Mouse (Mus musculus) erythroblast, adult 5-6 weeks (primary cell): ENCODE data around the gene Tmem37. TPM values are rescaled to one million over a fixed set of nuclear protein-coding genes. Genes with fewer than 3 reads are reported as not detected.

Experiments used
- ATAC-seq: replicated peaks from 2 replicates; pipeline ENCODE4 v1.8.0; 2016; ENCODE audit warnings: moderate number of reproducible peaks, mild to moderate bottlenecking, moderate TSS enrichment, inconsistent platforms; ENCODE audit not compliant: poor library complexity, low FRiP score, severe bottlenecking
- total RNA-seq, 2 experiments: library from RNA; stranded (forward) in 1 of 2; stranded (reverse) in 1 of 2; fragments of 150-400 nt in 1 of 2; fragments of 200-764, 138-1000 nt in 1 of 2; gene quantifications; 2 replicates each; pipeline versions ENCODE4 v1.2.3 to v1.2.4; 2015 to 2017; ENCODE audit warnings: low replicate concordance in 2 of 2

Tmem37 gene
- total RNA-seq, 2 experiments from 2014 or later: 1.5 TPM; not detected in 1

DNA sequence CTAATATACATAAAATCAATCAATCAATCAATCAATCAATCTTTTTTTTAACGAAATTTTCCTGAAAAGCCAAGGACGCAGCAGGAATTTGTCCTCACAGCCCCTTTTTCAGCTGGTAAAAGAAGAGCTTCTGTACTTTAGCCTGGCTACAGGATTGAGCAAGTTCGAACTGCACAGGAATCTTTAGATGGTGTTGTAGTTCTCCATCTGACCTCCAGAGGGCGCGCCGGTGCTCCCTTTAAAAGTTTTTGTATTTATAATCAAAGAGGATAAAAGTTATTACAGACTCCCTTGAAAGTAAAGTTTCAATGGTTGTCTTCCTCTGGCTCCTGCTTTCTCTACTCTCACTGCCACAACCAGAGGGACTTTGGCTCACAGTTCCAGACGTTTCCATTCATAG, 24.5 kb upstream of the Tmem37 start:
- peak; percentile 65; the same call in 1 of the 2 replicates for ATAC-seq

DNA sequence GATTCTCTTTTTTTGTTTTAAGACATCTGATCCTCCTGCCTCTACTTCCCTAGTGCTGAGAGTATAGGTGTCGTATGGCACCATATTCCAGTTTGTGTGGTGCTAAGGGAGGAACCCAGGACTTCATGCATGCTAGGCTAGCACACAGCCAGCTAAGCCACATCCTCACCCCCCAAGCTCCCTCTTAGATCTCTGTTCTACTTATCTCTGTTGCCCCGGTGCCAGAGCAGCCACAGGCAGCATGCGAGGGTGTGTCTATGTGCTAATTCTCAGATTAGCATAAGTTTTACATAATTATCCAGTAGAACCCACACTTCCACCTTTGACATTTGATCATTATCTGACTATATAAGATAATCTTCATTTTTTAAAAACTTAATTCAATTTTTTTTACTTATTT, 21.0 kb upstream of the Tmem37 start:
- no peak for ATAC-seq

DNA sequence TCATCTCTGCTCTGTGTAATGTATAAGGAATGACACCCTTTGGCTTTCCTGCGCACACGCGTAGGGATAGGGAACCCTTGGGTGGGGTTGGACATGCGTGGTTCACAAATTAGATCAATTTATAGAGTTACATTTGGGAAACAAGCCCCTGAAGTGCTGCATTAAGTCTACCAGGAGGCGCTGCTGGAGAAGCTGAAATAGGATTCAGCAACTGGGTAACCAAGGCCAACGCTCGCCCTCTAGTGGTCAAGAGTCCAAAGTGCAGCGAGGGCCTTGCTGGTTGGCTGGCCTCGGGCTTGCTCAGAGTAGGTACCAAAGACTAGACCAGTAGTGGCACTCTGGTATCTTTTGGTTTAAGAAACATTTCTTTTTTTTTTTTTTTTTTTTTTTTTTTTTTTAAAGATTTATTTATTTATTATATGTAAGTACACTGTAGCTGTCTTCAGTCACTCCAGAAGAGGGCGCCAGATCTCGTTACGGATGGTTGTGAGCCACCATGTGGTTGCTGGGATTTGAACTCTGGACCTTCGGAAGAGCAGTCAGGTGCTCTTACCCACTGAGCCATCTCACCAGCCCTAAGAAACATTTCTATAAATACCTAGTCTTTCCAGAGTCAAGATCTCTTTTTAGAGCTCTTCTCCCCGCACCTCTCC, 19.7 kb upstream of the Tmem37 start:
- peak; percentile 82; the same call in 1 of the 2 replicates for ATAC-seq

DNA sequence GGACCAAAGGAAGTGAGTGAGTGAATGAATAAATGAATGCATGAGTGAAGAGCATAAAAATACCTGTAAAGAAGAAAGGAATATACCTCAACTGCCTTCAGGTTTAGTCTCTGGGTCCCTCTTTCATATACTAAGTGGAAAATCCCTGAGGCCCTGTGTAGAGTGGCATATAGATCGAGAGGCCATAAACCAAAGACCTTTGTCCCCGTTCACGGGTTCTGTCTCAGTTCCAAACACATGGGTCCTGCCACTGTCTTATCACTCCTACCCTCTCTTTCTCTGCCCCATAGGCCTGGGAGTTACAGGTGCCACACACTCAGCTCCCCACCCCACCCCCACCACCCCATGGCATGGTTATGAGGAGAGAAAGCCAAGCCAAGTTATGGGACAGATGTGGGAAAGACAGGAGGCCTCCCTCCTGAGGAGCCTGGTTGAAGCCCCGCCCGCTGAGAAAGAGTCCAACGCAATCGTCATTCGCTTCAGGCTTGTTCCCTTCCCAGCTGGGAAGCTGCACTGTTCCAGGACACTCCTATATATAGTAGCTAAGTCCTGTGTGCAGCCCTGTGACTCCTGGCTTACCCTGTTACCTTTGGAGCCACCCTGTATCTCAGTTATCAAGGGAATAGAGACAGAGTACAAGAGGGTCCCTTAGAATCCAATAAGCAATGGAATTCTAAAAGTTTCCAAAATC, 17.2 kb upstream of the Tmem37 start:
- no peak for ATAC-seq

DNA sequence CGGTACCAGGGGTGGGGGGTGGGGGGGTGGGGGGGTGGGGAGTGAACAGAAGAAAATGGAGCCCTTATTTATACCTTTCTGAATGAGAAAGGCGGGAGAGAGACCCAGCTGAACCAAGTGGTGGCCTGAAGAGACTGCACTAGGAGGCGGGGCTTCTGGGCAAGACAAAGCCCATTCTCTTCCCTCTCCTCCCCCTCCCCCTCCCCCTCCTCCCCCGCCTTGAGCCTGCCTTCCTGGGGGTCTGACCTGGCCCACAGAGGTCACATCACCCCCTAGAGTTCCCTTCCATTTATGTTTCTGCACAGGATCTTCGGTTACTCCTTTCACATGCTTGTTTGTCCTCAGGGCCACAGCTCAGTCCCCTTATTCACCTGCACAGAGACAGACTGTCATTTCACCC, 15.3 kb upstream of the Tmem37 start:
- ATAC-seq: no peak

DNA sequence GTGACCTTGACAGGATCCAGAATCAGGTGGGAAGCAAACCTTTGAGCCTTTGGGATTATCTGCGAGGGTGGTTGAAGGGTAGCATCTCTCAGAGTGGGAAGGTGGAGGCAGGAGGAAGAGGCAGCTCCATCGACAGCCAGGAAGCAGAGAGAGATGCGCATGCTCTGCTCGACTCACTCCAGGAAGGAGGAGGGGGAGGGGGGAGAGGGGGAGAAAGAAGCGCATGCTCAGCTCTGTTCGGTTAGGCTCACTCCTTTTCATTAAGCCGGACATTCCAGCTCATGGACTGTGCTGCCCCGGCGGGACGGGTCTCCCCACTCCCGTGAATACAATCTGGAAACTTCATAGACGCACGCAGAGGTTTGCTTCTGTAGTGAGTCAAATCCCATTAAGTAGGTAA, 12.8 kb upstream of the Tmem37 start:
- ATAC-seq: no peak

DNA sequence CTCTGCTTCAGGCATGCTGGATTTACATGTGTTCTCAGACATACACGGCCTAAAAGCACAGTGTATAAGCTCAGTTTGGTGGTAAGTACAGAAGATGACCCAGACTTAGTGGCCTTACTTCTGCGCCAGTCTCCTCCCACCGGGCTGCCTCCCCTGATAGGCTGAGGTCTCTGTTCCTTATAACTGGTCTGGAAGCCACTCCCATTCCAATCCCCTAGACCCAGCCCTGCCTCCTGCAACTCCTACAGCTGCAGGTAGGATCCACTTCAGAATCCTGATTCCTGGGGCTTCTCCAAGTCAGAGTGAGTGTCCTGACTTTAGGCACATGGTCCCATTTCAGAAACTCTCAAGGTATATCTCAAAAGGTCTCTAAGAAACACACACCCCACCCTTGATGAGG, 11.8 kb upstream of the Tmem37 start:
- no peak for ATAC-seq

DNA sequence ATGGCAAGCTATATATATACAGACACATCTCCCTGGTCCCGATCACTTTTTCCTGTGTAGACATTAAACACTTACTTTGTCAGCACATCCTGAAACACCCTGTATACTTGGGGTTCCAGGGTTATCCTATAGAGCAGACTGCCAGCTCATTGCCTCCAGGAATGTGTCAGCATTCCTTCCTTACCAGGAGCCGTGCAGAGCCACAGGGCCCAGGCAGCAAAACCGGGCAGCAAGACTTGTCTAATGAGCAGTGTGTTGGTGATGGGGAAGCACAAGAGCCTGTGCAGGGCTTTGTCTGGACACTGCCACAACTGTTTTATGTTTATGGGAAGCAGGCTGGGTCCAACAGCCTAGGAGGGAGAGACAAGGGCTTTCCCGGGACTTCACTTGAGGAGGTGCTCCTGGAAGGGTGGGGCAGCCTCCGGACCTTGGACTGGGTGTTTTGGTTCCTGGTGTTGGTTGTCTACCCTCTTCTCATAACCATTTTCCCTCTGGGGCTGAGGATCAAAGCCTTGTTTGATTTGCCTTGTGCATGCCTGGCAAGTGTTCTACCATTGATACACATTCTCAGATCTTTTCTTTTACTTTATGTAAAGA, 10.1 kb upstream of the Tmem37 start:
- no peak for ATAC-seq

DNA sequence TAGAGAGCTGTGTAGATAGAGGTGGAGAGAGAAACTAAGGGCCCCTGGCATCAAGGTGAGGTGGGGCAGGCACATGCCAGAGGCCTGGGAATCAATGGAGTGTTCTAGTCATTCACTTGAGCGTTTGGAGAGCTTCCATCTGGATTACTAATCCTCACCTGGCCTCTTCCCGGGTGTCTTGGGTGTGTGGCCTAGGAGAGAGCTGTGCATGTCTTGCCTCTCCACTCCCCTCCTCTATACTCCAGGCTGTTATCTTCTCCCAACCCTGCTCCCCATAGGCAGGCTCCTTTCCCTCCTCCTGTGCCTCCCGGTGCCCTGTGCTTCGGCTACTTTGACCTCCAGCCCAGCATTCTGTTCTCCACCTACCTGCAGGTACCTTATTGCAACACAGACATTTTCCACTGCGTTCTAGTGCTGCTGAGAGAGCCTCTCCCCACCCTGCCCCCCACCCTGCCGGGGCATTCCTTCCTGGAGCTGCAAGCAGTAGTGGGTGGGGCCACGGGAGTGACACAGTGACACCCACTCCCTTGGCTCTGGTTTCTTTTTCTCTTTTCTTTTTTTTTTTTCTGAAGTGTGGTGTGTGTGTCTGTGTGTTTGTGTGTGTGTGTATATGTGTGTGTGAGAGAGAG, 9.2 kb upstream of the Tmem37 start:
- ATAC-seq: no peak

DNA sequence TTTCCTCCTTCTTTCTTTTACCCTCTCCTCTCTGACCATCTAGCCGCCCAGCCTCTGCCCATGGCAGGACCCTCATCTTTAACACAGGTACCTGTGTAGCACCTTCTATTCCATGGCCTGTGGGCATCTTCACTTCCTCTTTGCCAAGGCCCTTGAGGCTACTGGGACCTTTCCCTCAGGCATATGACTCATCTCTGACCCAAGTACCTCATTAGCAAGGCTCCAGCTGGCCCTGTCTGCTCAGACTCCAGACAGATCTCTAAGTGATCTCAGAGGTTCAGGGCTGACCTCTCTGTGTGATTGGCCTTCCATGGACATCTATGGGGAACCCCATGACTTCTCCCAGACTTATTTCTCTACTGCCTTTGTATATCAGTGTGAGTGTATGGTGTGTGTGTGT, 6.8 kb upstream of the Tmem37 start:
- ATAC-seq: no peak

DNA sequence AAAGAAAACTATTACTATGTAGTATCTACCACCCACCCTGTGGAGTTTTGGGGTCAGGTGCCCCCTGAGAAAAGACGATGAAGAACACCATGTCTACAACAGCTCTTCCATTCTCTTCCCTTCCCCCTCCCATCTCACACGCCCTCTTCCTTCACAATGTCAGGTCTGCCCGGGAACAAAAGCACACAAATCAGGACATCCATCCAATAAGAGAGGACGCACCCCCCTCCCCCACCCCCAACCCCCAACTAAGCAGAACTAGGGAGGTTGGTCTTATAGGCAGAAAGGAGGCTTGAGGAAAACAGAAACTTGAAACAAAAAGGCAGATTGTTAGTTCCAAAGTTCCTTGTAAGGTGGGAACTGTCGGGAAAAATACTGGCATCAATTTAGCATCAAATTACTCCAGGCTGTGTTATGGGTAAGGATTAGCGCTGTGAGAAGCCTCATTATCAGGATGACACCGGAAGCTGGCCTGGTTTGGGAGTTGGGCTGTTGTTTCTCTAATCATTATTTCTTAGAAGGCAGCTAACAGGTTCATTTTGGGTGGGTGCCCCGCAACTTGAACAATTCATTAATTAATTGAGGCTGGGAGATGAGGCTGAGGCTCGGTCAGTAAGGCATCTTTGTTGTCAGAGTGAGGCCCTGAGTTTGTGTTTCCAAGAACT, 4.0 kb upstream of the Tmem37 start:
- ATAC-seq: no peak

DNA sequence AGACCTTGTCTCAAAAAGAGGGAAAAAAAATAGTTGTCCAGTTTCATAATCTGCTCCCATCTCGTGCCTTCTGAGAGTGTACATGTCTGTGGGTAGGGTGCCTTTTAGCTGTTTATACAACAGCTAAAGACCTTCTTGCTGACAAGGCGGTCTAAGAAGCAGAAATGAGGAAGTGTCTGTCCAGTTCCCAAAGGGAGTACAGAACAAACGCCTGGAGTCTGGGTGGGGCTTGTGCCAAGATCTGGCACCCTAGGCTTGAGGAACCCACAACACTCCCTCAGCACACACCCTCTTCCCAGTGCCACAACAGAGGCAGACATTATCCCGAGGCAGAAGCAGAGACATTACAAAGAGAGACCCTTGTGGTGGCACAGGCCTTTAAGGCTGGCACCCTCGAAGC, 1.6 kb upstream of the Tmem37 start:
- ATAC-seq: no peak

DNA sequence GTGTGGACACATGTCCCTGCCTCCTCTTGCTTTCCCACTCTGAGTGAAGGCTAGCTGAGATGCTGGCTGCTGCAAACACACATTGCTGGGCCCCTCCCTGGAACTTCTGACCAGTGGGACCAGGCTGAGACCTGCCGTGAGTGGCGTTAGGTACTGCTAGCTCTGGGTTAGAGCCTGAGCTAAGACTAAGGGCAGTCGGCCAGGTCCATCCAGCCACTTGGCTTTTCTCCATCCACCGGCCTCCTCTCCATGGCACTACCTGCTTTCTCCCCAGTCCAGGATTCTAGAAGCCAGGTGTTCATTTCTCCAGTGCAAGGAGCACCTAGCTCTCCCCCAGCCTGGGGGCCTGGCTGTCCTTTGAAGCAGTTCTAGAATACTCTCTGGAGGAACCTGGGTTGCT, 1.1 kb upstream of the Tmem37 start:
- ATAC-seq: no peak

DNA sequence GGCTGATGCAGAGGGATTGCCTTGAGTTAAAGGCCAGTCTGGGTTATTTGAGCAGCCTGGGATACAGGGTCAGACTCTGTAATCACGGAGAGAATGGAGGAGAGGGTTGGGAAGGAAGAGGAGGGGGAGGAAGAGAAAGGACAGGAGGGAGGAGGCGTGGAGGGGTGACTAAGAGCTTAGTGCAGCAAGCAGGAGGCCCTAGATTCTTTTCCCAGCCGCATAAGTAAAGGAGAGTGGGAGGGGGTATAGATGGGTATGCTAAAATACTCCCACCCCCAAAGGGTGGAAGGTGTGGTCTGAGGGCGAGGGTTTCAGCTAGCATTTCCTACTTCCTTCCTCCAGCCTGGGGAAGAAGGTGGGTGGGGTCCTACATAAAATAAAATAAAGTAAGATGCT, 431 bp upstream of the Tmem37 start:
- no peak for ATAC-seq

DNA sequence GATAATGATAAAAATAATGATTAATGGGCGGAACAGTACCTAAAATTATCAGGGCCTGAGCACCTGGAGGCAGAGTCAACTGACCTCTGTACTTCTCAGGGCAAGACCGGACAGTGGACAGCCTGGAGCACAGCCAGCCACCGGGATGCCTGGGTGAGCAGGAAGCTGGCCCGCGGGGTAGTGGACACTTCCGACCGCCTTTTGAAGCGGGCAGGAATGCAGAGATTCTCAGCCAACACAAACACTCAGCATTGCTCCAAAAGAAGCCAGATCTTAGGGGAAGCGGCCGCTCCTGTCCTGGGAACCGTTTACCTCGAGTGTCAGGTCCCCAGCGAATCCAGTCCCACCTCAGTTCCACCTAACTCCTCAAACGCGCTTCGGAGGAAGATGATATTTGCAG, 974 bp downstream of the Tmem37 start:
- ATAC-seq: no peak

DNA sequence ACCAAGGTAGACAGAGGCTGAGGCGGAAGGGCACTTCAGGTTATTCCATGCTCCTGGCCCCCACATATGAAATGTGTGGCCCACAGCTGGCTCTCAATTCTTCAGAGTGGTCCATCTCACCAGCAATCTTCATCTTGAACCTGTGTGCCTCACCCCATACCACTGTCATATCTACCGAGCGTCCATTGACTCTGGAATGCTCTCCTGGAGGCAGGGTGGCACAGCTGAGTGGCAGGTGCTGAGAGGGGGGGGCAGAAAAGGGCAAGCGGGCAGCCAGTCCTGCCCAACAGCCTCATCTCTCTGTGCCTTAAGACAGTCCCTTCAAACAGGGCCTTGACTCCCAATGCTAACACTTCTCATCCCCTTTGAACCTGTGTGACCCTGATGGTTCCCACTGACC, 2.7 kb downstream of the Tmem37 start:
- ATAC-seq: no peak

DNA sequence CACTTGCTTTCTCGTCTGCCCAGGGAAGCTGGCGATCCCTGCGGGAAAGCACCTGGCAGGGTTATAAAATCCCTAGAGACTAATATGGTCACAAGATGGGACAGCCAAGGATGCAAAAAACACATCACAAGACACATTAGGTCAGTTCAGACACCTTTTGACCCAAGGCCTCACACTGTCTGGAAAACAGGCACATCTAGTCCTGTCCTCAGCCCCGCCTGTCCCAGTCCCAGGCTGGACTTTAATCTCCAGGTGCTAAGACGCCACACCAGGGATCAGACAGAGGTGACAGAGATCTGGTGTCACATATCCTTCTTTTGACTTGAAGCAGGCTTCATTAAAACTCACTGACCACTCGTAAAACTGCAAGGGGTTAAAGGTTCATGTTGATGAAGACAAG, 3.7 kb downstream of the Tmem37 start:
- no peak for ATAC-seq

DNA sequence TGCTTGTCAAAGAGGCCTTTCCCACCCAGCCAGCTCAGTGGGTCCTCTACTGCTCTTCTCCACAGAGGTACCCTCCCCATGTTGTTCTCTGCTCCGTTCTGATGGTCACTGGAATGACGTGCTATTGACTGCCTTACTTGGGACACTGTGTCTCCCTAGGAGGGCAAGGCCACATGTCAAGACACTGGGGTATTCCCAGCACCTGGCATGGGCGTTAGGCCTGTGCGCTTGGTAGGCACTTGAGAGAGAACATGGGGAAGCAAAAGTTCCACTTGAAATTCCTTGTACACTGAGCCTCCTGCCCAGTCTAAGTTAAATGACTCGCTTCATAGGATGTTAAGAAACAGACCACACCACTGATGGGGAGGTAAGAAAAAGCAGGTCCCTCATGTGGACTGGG, 4.8 kb downstream of the Tmem37 start:
- ATAC-seq: no peak

DNA sequence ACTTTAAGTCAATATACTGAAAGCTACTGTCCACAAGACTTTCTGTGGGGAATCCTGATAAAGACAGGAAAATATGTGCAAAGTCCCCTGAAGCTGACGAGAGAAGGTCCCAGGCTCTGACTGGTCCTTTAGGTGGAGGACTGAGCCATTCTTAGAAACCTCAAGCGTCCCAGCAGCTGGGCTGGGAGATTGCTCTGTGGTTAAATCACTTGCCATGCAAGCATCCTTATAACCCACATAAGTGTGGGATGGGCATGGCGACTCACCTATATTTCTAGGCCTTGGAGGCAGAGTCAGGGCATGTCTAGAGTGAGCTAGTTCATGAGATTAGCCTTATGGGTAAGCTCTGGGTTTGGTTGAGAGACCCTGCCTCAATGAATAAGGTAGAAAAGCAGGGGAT, 7.2 kb downstream of the Tmem37 start:
- no peak for ATAC-seq

DNA sequence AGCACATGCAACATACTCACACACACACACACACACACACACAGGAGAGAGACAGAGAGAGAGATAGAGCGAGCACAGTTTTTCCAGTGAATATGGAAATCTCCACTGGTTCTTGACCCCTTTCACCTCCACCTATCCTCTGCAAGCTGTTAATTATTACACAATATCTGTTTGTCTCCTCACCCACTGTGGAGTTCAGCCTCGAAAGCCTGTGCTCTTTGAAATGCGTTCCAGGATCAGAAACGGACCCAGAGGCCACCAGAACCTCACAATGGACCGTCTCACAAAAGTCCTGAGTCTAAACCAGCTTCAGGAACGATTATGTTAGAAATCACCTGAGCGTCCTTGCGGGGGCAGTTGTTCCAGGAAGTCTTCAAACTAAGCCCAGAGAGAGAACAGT, 7.7 kb downstream of the Tmem37 start:
- no peak for ATAC-seq
